Mouse (Mus musculus) cerebellum, adult (tissue): ENCODE results near the gene Pop5.
A peak's percentile ranks its signal among the peaks of the same experiment; 100 is the strongest.

ENCODE experiments used
- ATAC-seq: cut with Nextera tagmentation; 2 replicates; pipeline ENCODE4 v1.9.2; 2017; ENCODE audit warnings: mild to moderate bottlenecking, moderate library complexity, mixed read lengths; ENCODE audit not compliant: insufficient number of reproducible peaks, low FRiP score, low TSS enrichment

Pop5 gene

GRCm38 (mm10) chr5:115235786-115236263, at the start of gene Pop5:
Pop5 (plus strand) TSS chr5:115235836.
- peak; percentile 60; the same call in 1 of the 2 replicates for ATAC-seq

GRCm38 (mm10) chr5:115186371-115187073, 49.1 kb upstream of the Pop5 start:
- ATAC-seq: no peak

GRCm38 (mm10) chr5:115187188-115188131, 48.2 kb upstream of the Pop5 start:
- ATAC-seq: peak; percentile 82

GRCm38 (mm10) chr5:115188824-115189223, 46.8 kb upstream of the Pop5 start:
- no peak for ATAC-seq

- no peak for ATAC-seq
These were observed 45.6 kb upstream of the Pop5 start for GRCm38 (mm10) chr5:115190081-115190480.

GRCm38 (mm10) chr5:115191880-115192827, 43.5 kb upstream of the Pop5 start:
- ATAC-seq: no peak

GRCm38 (mm10) chr5:115192828-115193195, 42.8 kb upstream of the Pop5 start:
- ATAC-seq: no peak

- ATAC-seq: no peak; the same call in 1 of the 2 replicates
These were observed 42.4 kb upstream of the Pop5 start for GRCm38 (mm10) chr5:115193226-115193625.

- ATAC-seq: peak; percentile 38; the same call in 1 of the 2 replicates
These were observed 41.7 kb upstream of the Pop5 start, which contains the start of gene Cabp1 for GRCm38 (mm10) chr5:115193669-115194625. Cabp1 (minus strand) TSS chr5:115194381.

- ATAC-seq: peak; percentile 42; the same call in 1 of the 2 replicates
These were observed 40.9 kb upstream of the Pop5 start for GRCm38 (mm10) chr5:115194626-115195221.

- peak; percentile 66; the same call in 1 of the 2 replicates for ATAC-seq
These were observed 31.7 kb upstream of the Pop5 start for GRCm38 (mm10) chr5:115203735-115204561.

GRCm38 (mm10) chr5:115204562-115205311, 30.9 kb upstream of the Pop5 start:
- ATAC-seq: peak; percentile 82; the same call in 1 of the 2 replicates

GRCm38 (mm10) chr5:115207244-115207643, 28.4 kb upstream of the Pop5 start:
- no peak for ATAC-seq

GRCm38 (mm10) chr5:115207892-115208291, 27.7 kb upstream of the Pop5 start:
- ATAC-seq: no peak

- ATAC-seq: no peak
These were observed 27.0 kb upstream of the Pop5 start for GRCm38 (mm10) chr5:115208601-115209000.

- ATAC-seq: no peak
These were observed 25.3 kb upstream of the Pop5 start for GRCm38 (mm10) chr5:115210380-115210779.

GRCm38 (mm10) chr5:115212451-115212850, 23.2 kb upstream of the Pop5 start:
- no peak for ATAC-seq
